ENCODE assay signal across 8 mouse cellular contexts in the genomic region with DNA sequence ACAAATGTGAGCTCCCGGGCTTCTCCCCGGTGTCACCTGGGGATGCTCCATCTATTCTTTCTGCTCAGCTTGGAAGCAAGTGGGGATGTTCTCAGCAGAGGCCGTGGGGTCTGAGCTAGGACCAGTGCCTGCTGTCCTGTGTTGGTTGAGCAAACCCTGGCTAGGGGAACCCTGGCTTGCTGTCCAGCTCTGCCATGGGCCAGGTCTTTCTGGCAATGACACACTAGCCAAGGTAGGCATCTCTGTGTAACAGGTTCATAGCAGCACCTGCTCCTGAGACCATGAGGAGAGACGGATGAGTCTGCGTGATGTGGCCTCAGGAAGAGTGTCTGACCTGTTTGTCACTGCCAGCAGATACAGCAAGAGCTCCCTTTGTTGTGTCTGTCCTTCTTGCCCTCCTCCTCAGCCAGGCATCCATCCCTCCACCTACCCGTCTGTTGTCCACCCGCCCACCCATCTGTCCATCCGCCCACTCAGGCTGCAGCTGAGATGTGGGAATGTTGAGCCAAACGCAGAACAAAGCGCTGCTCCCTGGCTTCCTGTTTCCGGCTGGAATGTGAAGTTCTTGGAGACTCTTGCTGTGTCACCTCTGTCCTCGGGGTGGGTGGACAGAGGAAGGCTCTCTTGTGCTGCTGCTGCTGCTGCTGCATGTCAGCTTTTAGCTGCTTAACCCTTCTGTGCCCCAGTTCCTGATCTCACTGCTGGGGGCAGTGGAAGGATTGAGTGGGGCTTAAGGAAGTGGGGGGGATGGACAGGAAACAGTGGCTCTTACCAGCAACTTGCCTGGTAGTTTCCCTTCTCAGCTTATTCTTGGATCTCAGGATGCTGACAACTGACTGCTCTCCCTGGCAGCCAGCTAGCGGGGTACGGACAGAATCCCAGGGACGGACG.
DNase-seq lines count a peak whose midpoint lies in the region; ATAC-seq and TF ChIP-seq lines count a peak whose summit lies in the region.

No protein-coding gene starts in this region.

- TF ChIP-seq POLR2A in embryonic fibroblast, embryonic 13.5 days (IDR thresholded peaks at IDR 0.05; ENCODE audit: low read depth, low read length): no peak

- H3K9me3 ChIP-seq in E14TG2a.4 (ENCODE audit: low read length): no peaks in the 10 kb centered on the region
- no peaks in the 10 kb centered on the region for H3K9me3 ChIP-seq in lung, postnatal 0 days (ENCODE audit: low read length)
- H3K9me3 ChIP-seq in stomach, embryonic 15.5 days: no peaks in the 10 kb centered on the region

- no peak for DNase-seq in cerebellum, postnatal 4 days (ENCODE audit: low spot score in 2 of 2)
- DNase-seq in induced T-regulatory cell, adult 2 months (ENCODE audit: low read depth): peak; percentile 67
- DNase-seq in lung, postnatal 0 days (ENCODE audit: low spot score): peak; percentile 81
- DNase-seq in spleen, adult 12 weeks (ENCODE audit: low spot score): no peak

- no peaks in the 10 kb centered on the region for H3K27me3 ChIP-seq in E14TG2a.4 (ENCODE audit: insufficient read depth, low read length)
- no peaks in the 10 kb centered on the region for H3K27me3 ChIP-seq in lung, postnatal 0 days (replicated peaks; ENCODE audit: insufficient read depth, low read length)
- no peaks in the 10 kb centered on the region for H3K27me3 ChIP-seq in stomach, embryonic 15.5 days (replicated peaks)

- no peaks in the 10 kb centered on the region for H3K36me3 ChIP-seq in E14TG2a.4 (ENCODE audit: insufficient read depth, low read length)
- H3K36me3 ChIP-seq in lung, postnatal 0 days (ENCODE audit: insufficient read depth, low read length): no peaks in the 10 kb centered on the region
- H3K36me3 ChIP-seq in stomach, embryonic 15.5 days: no peaks in the 10 kb centered on the region

- H3K9ac ChIP-seq in lung, postnatal 0 days (replicated peaks; ENCODE audit: low read depth): no peak overlapping the region
- H3K9ac ChIP-seq in stomach, embryonic 15.5 days: 0 out of 2 replicates have a peak overlapping the region, but pooled peaks have one; percentile 3

- no peak for TF ChIP-seq CTCF in E14TG2a.4 (conservative IDR thresholded peaks at IDR 0.05; ENCODE audit: low read length)
- no peak for TF ChIP-seq CTCF in embryonic fibroblast, embryonic 13.5 days (IDR thresholded peaks at IDR 0.05; ENCODE audit: borderline replicate concordance, insufficient read depth, low read length)
- TF ChIP-seq CTCF in lung, postnatal 0 days (IDR thresholded peaks at IDR 0.05): no peak

- H3K4me1 ChIP-seq in E14TG2a.4 (replicated peaks; ENCODE audit: low read depth, low read length): peaks cover 99% of the 10 kb centered on the region
- H3K4me1 ChIP-seq in embryonic fibroblast, embryonic 13.5 days (ENCODE audit: control insufficient read depth, insufficient read depth, low read length): peaks cover 64% of the 10 kb centered on the region
- H3K4me1 ChIP-seq in lung, postnatal 0 days (ENCODE audit: insufficient read depth, low read depth, low read length): peaks cover 51% of the 10 kb centered on the region
- H3K4me1 ChIP-seq in stomach, embryonic 15.5 days: peaks cover 97% of the 10 kb centered on the region

- H3K27ac ChIP-seq in embryonic fibroblast, embryonic 13.5 days (ENCODE audit: insufficient read depth, low read length): peak overlapping the region; percentile 58
- H3K27ac ChIP-seq in lung, postnatal 0 days (ENCODE audit: low read length): peak overlapping the region; percentile 94
- peak overlapping the region; percentile 87 for H3K27ac ChIP-seq in stomach, embryonic 15.5 days

- TF ChIP-seq EP300 in lung, postnatal 0 days (IDR thresholded peaks at IDR 0.05): 0 out of 2 replicates have a peak, but pooled peaks have one; percentile 26

- 33% methylated on average over 16 of the region's 16 CpGs for WGBS in lung, postnatal 0 days
- 44% methylated on average over 16 of the region's 16 CpGs for WGBS in stomach, embryonic 15.5 days

- peak; percentile 38; the same call in 1 of the 2 replicates for ATAC-seq in cerebellum, adult (ENCODE audit: insufficient number of reproducible peaks, low FRiP score, low TSS enrichment)
- ATAC-seq in lung, postnatal 0 days: peak; percentile 2; the same call in 1 of the 2 replicates
- no peak for ATAC-seq in stomach, embryonic 15.5 days (ENCODE audit: insufficient read depth, low FRiP score, low read depth)

- H3K4me3 ChIP-seq in E14TG2a.4 (replicated peaks; ENCODE audit: low read length): peak overlapping the region; percentile 72
- H3K4me3 ChIP-seq in embryonic fibroblast, embryonic 13.5 days (ENCODE audit: insufficient read depth, low read length): no peak overlapping the region
- peak overlapping the region; percentile 17; the same call in 1 of the 2 replicates for H3K4me3 ChIP-seq in lung, postnatal 0 days (ENCODE audit: low read depth, low read length)
- H3K4me3 ChIP-seq in stomach, embryonic 15.5 days (replicated peaks): no peak overlapping the region

- H3K4me2 ChIP-seq in lung, postnatal 0 days (replicated peaks; ENCODE audit: low read depth, low read length): peak overlapping the region; percentile 40
- peak overlapping the region; percentile 21 for H3K4me2 ChIP-seq in stomach, embryonic 15.5 days

Comparison
In these comparisons a context has a peak if more than half of its experiments do, and no peak if none do; other contexts are left out.
1. DNase-seq: peak in induced T-regulatory cell, adult 2 months (single experiment) and lung, postnatal 0 days (single experiment); none in cerebellum, postnatal 4 days (0 of 2) and spleen, adult 12 weeks (single experiment).
2. H3K4me3 ChIP-seq: peak in E14TG2a.4 (single experiment) and lung, postnatal 0 days (single experiment); none in embryonic fibroblast, embryonic 13.5 days (single experiment) and stomach, embryonic 15.5 days (single experiment).
3. Peak in every context shown above with its lines, with median percentiles within 50 percentile points of each other: H3K27ac ChIP-seq.